Mouse (Mus musculus) left cerebral cortex, adult 2 months (tissue): ENCODE results near the gene Pfkfb3. TPM values are rescaled to one million over a fixed set of nuclear protein-coding genes. Genes with fewer than 3 reads are reported as not detected.

Experiments
- DNase-seq, 2 experiments: peaks; one replicate each; pipeline ENCODE4 v3.0.0; 2021 to 2022; ENCODE audit warnings: low spot score in 2 of 2, mixed read lengths in 1 of 2; ENCODE audit errors: extremely low spot score in 1 of 2
- H3K27ac ChIP-seq: fragments of 200-600 bp; 2 replicates; pipeline ENCODE4 v1.8.1; 2022
- H3K4me3 ChIP-seq: fragments of 200-600 bp; 2 replicates; pipeline ENCODE4 v1.8.1; 2022
- CTCF ChIP-seq: fragments of 200-600 bp; IDR thresholded peaks from 2 replicates; pipeline ENCODE4 v1.8.1; 2022; ENCODE audit warnings: antibody characterized with exemption, mild to moderate bottlenecking, moderate library complexity
- intact Hi-C: fragments of 180-260 bp; cut with DNase I; formaldehyde crosslinking; loops from one replicate; pipeline ENCODE4 v1.15.1; 2025
- total RNA-seq, 2 experiments: library from RNA; stranded (reverse); gene quantifications; 2 replicates each; pipeline ENCODE4 v1.2.3; 2021

The Pfkfb3 gene
- total RNA-seq, 2 experiments from 2014 or later: 33.8 to 47.2 TPM

GRCm38 (mm10) chr2:11521758-11522157 lies 32.1 kb downstream of the Pfkfb3 start:
- intact Hi-C loops: no loop called here
- no peak for DNase-seq
- TF ChIP-seq CTCF: no peak
- H3K27ac ChIP-seq: no peak overlapping the region
- no peak overlapping the region for H3K4me3 ChIP-seq

- Histone ChIP-seq H3K27ac (no peak overlapping the region), H3K4me3 (no peak overlapping the region)
- no peak for TF ChIP-seq CTCF
- intact Hi-C loops: no loop called here
- no peak for DNase-seq
Measured at GRCm38 (mm10) chr2:11520786-11521185, 33.1 kb downstream of the Pfkfb3 start.

- no peak for TF ChIP-seq CTCF
- no peak for DNase-seq
- intact Hi-C loops: no loop called here
- no peak overlapping the region for H3K27ac ChIP-seq
- no peak overlapping the region for H3K4me3 ChIP-seq
Measured at GRCm38 (mm10) chr2:11515828-11516227, 38.0 kb downstream of the Pfkfb3 start.

GRCm38 (mm10) chr2:11513057-11513967 lies 40.6 kb downstream of the Pfkfb3 start:
- peak in 1 of 2 experiments; percentile 18 for DNase-seq
- H3K27ac ChIP-seq: no peak overlapping the region
- H3K4me3 ChIP-seq: no peak overlapping the region
- intact Hi-C loops: no loop called here
- no peak for TF ChIP-seq CTCF

GRCm38 (mm10) chr2:11512127-11512526 lies 41.8 kb downstream of the Pfkfb3 start:
- Histone ChIP-seq H3K4me3 (no peak overlapping the region), H3K27ac (no peak overlapping the region)
- intact Hi-C loops: no loop called here
- no peak for DNase-seq
- no peak for TF ChIP-seq CTCF

GRCm38 (mm10) chr2:11503736-11504135 lies 50.1 kb downstream of the Pfkfb3 start:
- TF ChIP-seq CTCF: no peak
- no peak for DNase-seq
- H3K4me3 ChIP-seq: peak overlapping the region; percentile 73
- intact Hi-C loops: loop anchor here (2.0 kb wide), 4 partner anchors 39 to 99 kb away; no protein-coding TSS in a partner anchor
- H3K27ac ChIP-seq: no peak overlapping the region

GRCm38 (mm10) chr2:11502901-11503431 lies 50.9 kb downstream of the Pfkfb3 start:
- Histone ChIP-seq H3K27ac (peak overlapping the region; percentile 89), H3K4me3 (peak overlapping the region; percentile 73)
- DNase-seq: peak; percentile 78 to 84
- intact Hi-C loops: loop anchor here (1.0 to 2.0 kb wide), 6 partner anchors 32 to 172 kb away; no protein-coding TSS in a partner anchor
- TF ChIP-seq CTCF: peak; percentile 9

GRCm38 (mm10) chr2:11502255-11502765 lies 51.6 kb downstream of the Pfkfb3 start:
- DNase-seq: no peak
- Histone ChIP-seq H3K27ac (peak overlapping the region; percentile 95), H3K4me3 (peak overlapping the region; percentile 73)
- TF ChIP-seq CTCF: no peak
- intact Hi-C loops: loop anchor here (1.0 to 2.0 kb wide), 6 partner anchors 33 to 171 kb away; no protein-coding TSS in a partner anchor

- TF ChIP-seq CTCF: peak; percentile 90
- intact Hi-C loops: loop anchor here (1.0 to 2.0 kb wide), 6 partner anchors 34 to 170 kb away; no protein-coding TSS in a partner anchor
- peak; percentile 89 to 93 for DNase-seq
- Histone ChIP-seq H3K4me3 (peak overlapping the region; percentile 73), H3K27ac (peak overlapping the region; percentile 95)
Measured at GRCm38 (mm10) chr2:11501301-11502254, 52.3 kb downstream of the Pfkfb3 start.

GRCm38 (mm10) chr2:11500666-11501065 lies 53.2 kb downstream of the Pfkfb3 start:
- DNase-seq: peak in 1 of 2 experiments; percentile 18
- peak overlapping the region; percentile 73 for H3K4me3 ChIP-seq
- TF ChIP-seq CTCF: no peak
- intact Hi-C loops: no loop called here
- peak overlapping the region; percentile 95 for H3K27ac ChIP-seq

GRCm38 (mm10) chr2:11496601-11497031 lies 57.3 kb downstream of the Pfkfb3 start:
- no peak overlapping the region for H3K4me3 ChIP-seq
- H3K27ac ChIP-seq: no peak overlapping the region
- peak; percentile 47 to 49 for DNase-seq
- intact Hi-C loops: no loop called here
- no peak for TF ChIP-seq CTCF
